Mouse (Mus musculus) hindbrain, embryonic 10.5 days (tissue): ENCODE results near the gene Kif21a. TPM values are rescaled to one million over a fixed set of nuclear protein-coding genes. Genes with fewer than 3 reads are reported as not detected.

Source experiments
- DNase-seq: peaks from one replicate; pipeline ENCODE4 v3.0.0-alpha.2; 2017; ENCODE audit warnings: low spot score
- H3K27ac ChIP-seq: fragments of 300-500 bp; sonication (generic); 2 replicates; pipeline ENCODE4 v1.5.1; 2016; ENCODE audit warnings: mild to moderate bottlenecking, moderate library complexity
- H3K27me3 ChIP-seq: fragments of 300-500 bp; sonication (generic); 2 replicates; pipeline ENCODE4 v1.6.1; 2016; ENCODE audit warnings: mild to moderate bottlenecking; ENCODE audit not compliant: poor library complexity, insufficient read depth, severe bottlenecking
- H3K36me3 ChIP-seq: fragments of 300-500 bp; sonication (generic); 2 replicates; pipeline ENCODE4 v1.6.1; 2016; ENCODE audit warnings: mild to moderate bottlenecking, moderate library complexity
- H3K4me1 ChIP-seq: fragments of 300-500 bp; sonication (generic); replicated peaks from 2 replicates; pipeline ENCODE4 v1.6.1; 2016; ENCODE audit warnings: mild to moderate bottlenecking
- H3K4me3 ChIP-seq: fragments of 300-500 bp; sonication (generic); 2 replicates; pipeline ENCODE4 v1.5.1; 2016; ENCODE audit warnings: mild to moderate bottlenecking, moderate library complexity
- H3K9me3 ChIP-seq: fragments of 300-500 bp; sonication (generic); 2 replicates; pipeline ENCODE4 v1.6.1; 2016; ENCODE audit warnings: mild to moderate bottlenecking, moderate library complexity
- WGBS: fragments of 180-500 bp; shearing (Covaris S2); methylation state at CpG from one replicate; pipeline ENCODE4 v1.1.7; 2016; 5-methylcytosine and 5-hydroxymethylcytosine counted together
- polyA plus RNA-seq: library from polyadenylated mRNA; unstranded; fragments of >200 nt; fragmentation: Nextera tagmentation; extraction: Ambion mirVana; gene quantifications from 2 replicates; pipeline ENCODE4 v1.2.1, GENCODE M21; 2016

Gene Kif21a
- polyA plus RNA-seq: 26.2 and 28.6 TPM in 2 replicates

- Histone ChIP-seq H3K36me3 (peaks cover 9% of the 10 kb centered on the region; the same call in 1 of the 2 replicates), H3K27ac (peak within 1 kb of the TSS; percentile 98), H3K9me3 (no peaks in the 10 kb centered on the region), H3K4me3 (peak within 1 kb of the TSS; percentile 92), H3K4me1 (peaks cover 50% of the 10 kb centered on the region), H3K27me3 (no peaks in the 10 kb centered on the region)
- peak; percentile 85 for DNase-seq
- under 1% methylated on average over 81 of the region's 89 CpGs for WGBS
Measured at GRCm38 (mm10) chr15:91049496-91050441, at the start of gene Kif21a. Gene Kif21a (minus strand): TSS chr15:91049948.

DNA sequence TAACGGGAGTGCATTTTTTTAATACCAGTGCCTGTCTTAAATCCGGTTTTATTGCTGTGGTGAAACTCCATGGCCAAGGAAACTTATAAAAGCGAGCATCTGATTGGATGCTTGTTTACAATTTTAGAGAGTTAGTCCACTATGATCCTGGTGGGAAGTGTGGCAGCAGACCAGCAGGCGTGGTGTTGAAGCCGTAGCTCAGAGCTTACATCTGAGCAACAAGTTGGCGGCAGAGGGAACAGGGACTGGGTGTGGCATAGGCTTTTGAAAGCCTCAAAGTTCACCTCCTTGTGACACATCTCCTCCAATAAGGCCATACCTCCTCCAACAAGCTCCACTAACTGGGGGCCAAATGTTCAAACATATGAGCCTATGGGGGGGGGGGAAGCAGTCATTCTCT, 46.9 kb upstream of the Kif21a start:
- 89% methylated on average over 6 of the region's 6 CpGs for WGBS
- Histone ChIP-seq H3K4me3 (no peak overlapping the region), H3K27me3 (no peaks in the 10 kb centered on the region), H3K36me3 (no peaks in the 10 kb centered on the region), H3K27ac (no peak overlapping the region), H3K9me3 (no peaks in the 10 kb centered on the region), H3K4me1 (peaks cover 14% of the 10 kb centered on the region)
- no peak for DNase-seq

DNA sequence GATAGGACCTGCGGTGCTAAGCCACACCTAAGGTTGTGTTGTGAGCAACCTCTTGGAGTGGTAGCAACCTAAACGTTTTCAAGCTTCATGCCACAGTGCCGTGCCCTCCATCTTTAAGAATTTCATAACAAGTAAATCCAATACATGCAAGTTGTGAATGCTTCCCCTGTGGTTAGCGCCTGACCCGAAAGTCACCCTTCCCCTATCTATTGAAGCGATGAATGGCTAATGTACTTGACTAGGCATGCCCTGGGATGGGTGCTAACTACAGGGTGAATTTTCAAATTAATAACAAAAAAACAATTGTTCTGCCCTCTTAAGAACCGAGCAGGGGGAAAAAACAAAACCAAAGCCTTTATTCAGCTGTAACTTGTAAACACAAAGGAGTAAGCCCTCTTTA, 39.7 kb upstream of the Kif21a start:
- peaks cover 20% of the 10 kb centered on the region for H3K4me1 ChIP-seq
- 73% methylated on average over 7 of the region's 7 CpGs for WGBS
- H3K36me3 ChIP-seq: no peaks in the 10 kb centered on the region
- no peaks in the 10 kb centered on the region for H3K9me3 ChIP-seq
- H3K4me3 ChIP-seq: no peak overlapping the region
- no peak for DNase-seq
- no peak overlapping the region for H3K27ac ChIP-seq
- no peaks in the 10 kb centered on the region for H3K27me3 ChIP-seq

- DNase-seq: no peak
- Histone ChIP-seq H3K9me3 (no peaks in the 10 kb centered on the region), H3K4me3 (no peak overlapping the region), H3K4me1 (peaks cover 19% of the 10 kb centered on the region), H3K36me3 (no peaks in the 10 kb centered on the region), H3K27ac (no peak overlapping the region), H3K27me3 (no peaks in the 10 kb centered on the region)
- 92% methylated on average over 12 of the region's 12 CpGs for WGBS
Measured at GRCm38 (mm10) chr15:91088071-91088470, 38.3 kb upstream of the Kif21a start.

DNA sequence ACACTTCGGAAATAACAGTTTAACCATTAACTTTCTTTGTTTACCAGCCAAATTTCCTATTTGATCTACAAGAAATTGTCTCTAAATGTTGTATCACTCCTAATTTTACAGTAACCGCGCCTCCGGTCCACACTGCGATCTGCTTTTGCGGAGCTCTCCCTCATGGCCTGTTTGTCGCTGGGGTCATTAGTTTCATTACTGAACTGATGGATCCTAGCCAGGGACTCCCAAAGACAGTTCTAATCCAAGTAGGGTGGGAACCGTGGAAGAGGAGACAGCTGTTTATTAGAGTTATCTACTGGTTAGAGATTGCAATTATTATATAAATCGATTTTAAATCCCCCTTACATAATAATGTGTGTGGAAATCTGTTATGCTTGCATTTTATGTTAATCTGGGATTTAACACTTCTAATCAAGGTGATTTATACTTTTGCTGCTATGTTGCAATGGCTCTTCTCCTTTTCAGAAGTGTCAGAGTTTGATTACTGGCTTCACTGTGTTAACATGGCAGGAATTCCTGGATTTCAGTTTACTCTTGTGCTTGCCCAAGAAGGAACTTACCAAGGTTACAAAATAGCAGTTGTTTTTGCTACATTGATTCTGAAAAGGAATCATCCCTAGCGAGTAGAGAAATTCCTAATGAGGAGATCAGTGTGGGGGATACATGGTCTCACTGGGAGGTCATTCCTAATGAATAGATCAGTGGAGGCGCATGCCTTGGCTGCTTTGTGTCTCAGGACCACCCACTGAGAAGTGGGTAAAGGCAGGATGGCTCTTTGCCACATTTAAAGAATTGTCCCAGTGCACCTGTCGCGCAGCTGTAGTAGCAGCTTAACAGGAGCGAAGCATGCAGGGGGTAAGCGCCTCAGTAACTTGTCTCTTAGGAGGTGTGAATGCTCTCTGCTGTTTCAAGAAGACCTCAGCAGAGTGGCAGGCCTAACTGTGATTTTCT, 28.0 kb upstream of the Kif21a start:
- Histone ChIP-seq H3K4me3 (no peak overlapping the region), H3K36me3 (no peaks in the 10 kb centered on the region), H3K27ac (peak overlapping the region; percentile 17; the same call in 1 of the 2 replicates), H3K27me3 (peaks cover 3% of the 10 kb centered on the region; the same call in 1 of the 2 replicates), H3K9me3 (0 out of 2 replicates have a peak, but pooled peaks cover 2% of the 10 kb centered on the region), H3K4me1 (peaks cover 15% of the 10 kb centered on the region)
- WGBS: 30% methylated on average over 15 of the region's 15 CpGs
- DNase-seq: peak; percentile 22

GRCm38 (mm10) chr15:91072440-91072839, 22.7 kb upstream of the Kif21a start:
- Histone ChIP-seq H3K36me3 (no peaks in the 10 kb centered on the region), H3K4me3 (no peak overlapping the region), H3K27ac (no peak overlapping the region), H3K9me3 (no peaks in the 10 kb centered on the region), H3K4me1 (0 out of 2 replicates have a peak, but pooled peaks cover 1% of the 10 kb centered on the region), H3K27me3 (peaks cover 3% of the 10 kb centered on the region; the same call in 1 of the 2 replicates)
- no peak for DNase-seq
- WGBS: 89% methylated on average over 1 of the region's 1 CpGs

- DNase-seq: no peak
- Histone ChIP-seq H3K36me3 (no peaks in the 10 kb centered on the region), H3K4me1 (peaks cover 4% of the 10 kb centered on the region; the same call in 1 of the 2 replicates), H3K9me3 (0 out of 2 replicates have a peak, but pooled peaks cover 7% of the 10 kb centered on the region), H3K27me3 (no peaks in the 10 kb centered on the region), H3K27ac (no peak overlapping the region), H3K4me3 (no peak overlapping the region)
- WGBS: 94% methylated on average over 12 of the region's 12 CpGs
Measured at GRCm38 (mm10) chr15:91064310-91064826, 14.6 kb upstream of the Kif21a start.

DNA sequence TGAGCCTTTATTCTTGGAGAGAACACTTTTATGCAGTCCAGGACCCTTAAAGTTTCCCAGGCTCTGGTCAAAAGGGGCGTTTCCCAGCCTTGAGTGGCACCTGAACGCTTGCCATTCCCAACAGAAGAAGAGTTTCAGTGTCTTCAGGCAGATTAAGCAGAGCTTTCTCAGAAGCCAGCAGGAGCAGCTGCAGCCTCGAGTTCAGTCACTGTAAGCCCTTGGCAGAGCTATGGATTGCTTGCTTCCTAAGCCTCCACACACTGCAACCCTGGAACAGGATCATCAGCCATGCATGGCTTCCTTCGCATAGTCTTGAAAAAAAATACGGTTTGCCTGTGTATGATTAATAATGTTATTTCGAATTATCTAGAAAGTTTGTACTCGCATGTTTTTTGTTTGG, 14.1 kb upstream of the Kif21a start:
- Histone ChIP-seq H3K27ac (peak overlapping the region; percentile 64), H3K27me3 (no peaks in the 10 kb centered on the region), H3K4me3 (no peak overlapping the region), H3K36me3 (no peaks in the 10 kb centered on the region), H3K4me1 (peaks cover 6% of the 10 kb centered on the region), H3K9me3 (0 out of 2 replicates have a peak, but pooled peaks cover 7% of the 10 kb centered on the region)
- 69% methylated on average over 7 of the region's 7 CpGs for WGBS
- no peak for DNase-seq

- no peak for DNase-seq
- 70% methylated on average over 3 of the region's 3 CpGs for WGBS
- Histone ChIP-seq H3K4me1 (peaks cover 45% of the 10 kb centered on the region), H3K36me3 (no peaks in the 10 kb centered on the region), H3K27ac (peak overlapping the region; percentile 87), H3K4me3 (no peak overlapping the region), H3K27me3 (no peaks in the 10 kb centered on the region), H3K9me3 (0 out of 2 replicates have a peak, but pooled peaks cover 7% of the 10 kb centered on the region)
Measured at GRCm38 (mm10) chr15:91056866-91057342, 7.2 kb upstream of the Kif21a start.

DNA sequence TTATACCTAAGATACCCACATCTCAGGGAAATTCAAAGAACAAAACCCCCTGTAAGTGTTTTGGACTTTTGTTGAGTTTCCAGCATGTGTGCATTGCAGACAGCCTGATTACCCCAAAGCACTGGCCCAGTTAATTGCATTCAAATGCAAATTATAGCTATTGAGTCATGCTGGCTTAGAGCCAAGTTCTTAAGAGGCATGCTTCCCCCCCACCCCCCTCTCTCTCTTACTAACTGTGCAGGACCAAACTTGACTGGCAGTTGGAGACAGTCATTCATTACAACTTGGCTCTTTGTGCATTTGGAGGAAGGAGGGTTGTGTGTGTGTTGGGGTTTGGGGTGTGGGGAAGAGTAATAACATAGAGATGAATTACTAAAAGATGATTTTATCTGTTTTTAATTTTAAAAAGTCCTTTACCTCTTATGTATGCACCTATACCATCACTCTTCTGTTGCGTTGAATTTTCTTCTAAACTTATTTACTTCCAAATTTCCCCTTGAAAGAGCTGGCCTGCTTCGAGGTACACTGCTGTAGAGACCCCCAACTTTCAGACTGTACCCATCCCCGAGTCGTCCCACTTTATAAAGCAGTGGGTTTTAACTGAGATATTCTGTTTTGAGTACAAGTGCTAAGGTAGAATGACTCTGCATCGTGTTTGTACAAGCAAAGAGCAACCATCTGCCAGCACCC, 6.6 kb upstream of the Kif21a start:
- Histone ChIP-seq H3K4me1 (peaks cover 51% of the 10 kb centered on the region), H3K36me3 (no peaks in the 10 kb centered on the region), H3K27me3 (no peaks in the 10 kb centered on the region), H3K27ac (peak overlapping the region; percentile 87), H3K9me3 (0 out of 2 replicates have a peak, but pooled peaks cover 7% of the 10 kb centered on the region), H3K4me3 (no peak overlapping the region)
- peak; percentile 62 for DNase-seq
- 43% methylated on average over 5 of the region's 5 CpGs for WGBS

- under 1% methylated on average over 47 of the region's 47 CpGs for WGBS
- Histone ChIP-seq H3K27me3 (no peaks in the 10 kb centered on the region), H3K27ac (peak overlapping the region; percentile 98), H3K4me3 (peak overlapping the region; percentile 92), H3K36me3 (peaks cover 16% of the 10 kb centered on the region; the same call in 1 of the 2 replicates), H3K4me1 (peaks cover 47% of the 10 kb centered on the region), H3K9me3 (no peaks in the 10 kb centered on the region)
- no peak for DNase-seq
Measured at GRCm38 (mm10) chr15:91048951-91049495, 725 bp downstream of the Kif21a start.
